Mouse (Mus musculus): ENCODE data around the gene Tcp10c. TPM values are rescaled to one million over a fixed set of nuclear protein-coding genes. Genes with fewer than 3 reads are reported as not detected.
"Not testable (repeated sequence)": the region's sequence is repeated elsewhere in the genome, so short reads cannot be mapped to it uniquely, and the experiment has no call there.

Tcp10c gene
- polyA plus RNA-seq (2015; fragmentation: Nextera tagmentation; extraction: Ambion mirVana), result not detected in 2 replicates

DNA sequence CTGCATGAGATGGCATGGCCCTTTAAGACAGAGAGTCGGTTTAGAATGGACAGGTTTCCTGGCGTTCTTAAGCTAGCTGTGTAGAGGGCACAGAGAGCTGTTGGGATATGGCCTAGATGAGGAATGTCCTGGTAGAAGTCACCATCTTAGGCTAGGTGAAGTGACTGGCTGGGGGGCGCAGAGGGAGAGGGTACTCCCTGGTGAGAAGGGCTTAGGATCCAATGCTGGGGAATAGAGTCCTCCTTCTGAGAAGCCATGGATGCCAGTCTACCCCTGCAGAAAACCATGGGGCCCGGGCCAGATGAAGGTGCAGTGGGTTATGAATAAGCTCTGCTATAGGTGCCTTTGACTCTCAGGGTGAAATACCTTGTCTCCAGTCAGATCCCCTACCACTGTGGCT lies at the start of gene Tcp10c:
Gene Tcp10c, plus strand, starts transcription at position 52 of the 400 bp plus-strand sequence.
- H3K4me1 ChIP-seq; H3K27me3 ChIP-seq; H3K4me2 ChIP-seq (replicated peaks); H3K36me3 ChIP-seq; H3K9me3 ChIP-seq; H3K4me3 ChIP-seq; H3K27ac ChIP-seq (replicated peaks); H3K9ac ChIP-seq (replicated peaks); ATAC-seq (replicated peaks): not testable (repeated sequence)
- 89% methylated on average over 4 of the region's 4 CpGs for WGBS

DNA sequence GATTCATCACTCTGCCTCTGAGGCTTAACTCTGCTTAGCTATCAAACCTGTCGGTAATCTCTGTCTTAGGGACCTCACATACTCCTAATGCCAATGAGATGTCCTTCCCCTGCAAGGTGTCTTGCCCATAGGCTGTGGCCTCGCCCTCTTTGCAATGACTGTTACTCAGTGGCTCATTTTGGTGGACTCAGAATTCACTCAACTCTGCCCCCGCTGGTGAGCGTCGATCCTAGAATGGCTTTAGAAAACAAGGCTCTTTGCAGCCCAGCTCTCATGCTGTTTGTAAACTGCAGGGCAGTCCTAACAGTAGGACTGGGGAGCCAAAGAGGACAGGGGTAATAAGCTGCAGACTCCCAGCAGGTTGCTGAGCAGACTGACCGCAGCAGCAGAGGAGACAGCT lies 46.5 kb upstream of the Tcp10c start:
- H3K9ac ChIP-seq (replicated peaks); H3K4me3 ChIP-seq; H3K27me3 ChIP-seq; H3K36me3 ChIP-seq; H3K4me2 ChIP-seq (replicated peaks); H3K27ac ChIP-seq (replicated peaks); H3K4me1 ChIP-seq: not testable (repeated sequence)
- 0 out of 2 replicates have a peak, but pooled peaks have one; percentile 6 for ATAC-seq (replicated peaks)
- peaks cover 16% of the 10 kb centered on the region for H3K9me3 ChIP-seq
- WGBS, result 80% methylated on average over 5 of the region's 6 CpGs

DNA sequence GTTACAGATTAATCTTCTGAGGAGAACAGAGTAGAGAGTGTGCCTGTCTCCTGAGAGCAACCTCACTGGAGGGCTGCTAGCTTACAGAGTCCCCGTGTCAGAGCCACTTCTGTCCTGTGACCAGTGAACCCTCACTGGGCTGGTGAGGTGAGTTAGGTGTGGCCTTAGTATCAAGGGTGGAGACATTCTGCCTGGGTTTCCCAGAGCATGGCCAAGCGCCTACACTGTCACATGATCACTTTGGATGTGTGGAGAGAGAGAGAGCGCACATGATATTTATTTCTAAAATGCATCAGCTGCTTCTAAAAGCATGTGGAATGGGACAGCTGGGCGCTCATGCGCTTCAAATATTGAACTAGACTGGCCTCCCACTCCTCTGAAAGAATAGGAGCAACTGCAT lies 46.0 kb upstream of the Tcp10c start:
- not testable (repeated sequence) for H3K4me1 ChIP-seq; H3K4me2 ChIP-seq (replicated peaks); H3K27ac ChIP-seq (replicated peaks); H3K36me3 ChIP-seq; H3K9ac ChIP-seq (replicated peaks); H3K27me3 ChIP-seq; ATAC-seq (replicated peaks); H3K4me3 ChIP-seq
- WGBS, result 90% methylated on average over 5 of the region's 5 CpGs
- H3K9me3 ChIP-seq, result peaks cover 16% of the 10 kb centered on the region

DNA sequence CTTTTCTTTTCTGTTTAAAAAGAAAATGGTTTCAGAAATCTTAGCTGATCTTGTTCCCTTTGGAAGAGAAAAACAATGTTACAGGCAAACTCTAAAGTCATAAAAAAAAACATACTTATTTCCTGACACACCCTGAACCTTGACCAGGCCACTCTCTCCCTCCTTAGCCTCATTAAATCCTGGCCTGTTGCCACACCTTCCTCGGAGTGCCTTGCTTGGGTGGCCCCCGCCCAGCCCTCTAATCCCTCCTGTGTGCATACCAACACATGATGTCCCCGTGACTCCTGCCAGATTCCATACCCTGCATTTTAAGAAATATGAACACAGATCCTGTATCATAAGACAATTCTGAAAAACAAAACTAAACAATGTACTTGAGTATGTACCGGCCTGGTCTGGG lies 45.6 kb upstream of the Tcp10c start:
- not testable (repeated sequence) for H3K9ac ChIP-seq (replicated peaks); H3K4me2 ChIP-seq (replicated peaks); H3K4me3 ChIP-seq; H3K27ac ChIP-seq (replicated peaks); ATAC-seq (replicated peaks); H3K4me1 ChIP-seq; H3K27me3 ChIP-seq; H3K36me3 ChIP-seq
- WGBS, result 91% methylated on average over 4 of the region's 4 CpGs
- peaks cover 16% of the 10 kb centered on the region for H3K9me3 ChIP-seq

DNA sequence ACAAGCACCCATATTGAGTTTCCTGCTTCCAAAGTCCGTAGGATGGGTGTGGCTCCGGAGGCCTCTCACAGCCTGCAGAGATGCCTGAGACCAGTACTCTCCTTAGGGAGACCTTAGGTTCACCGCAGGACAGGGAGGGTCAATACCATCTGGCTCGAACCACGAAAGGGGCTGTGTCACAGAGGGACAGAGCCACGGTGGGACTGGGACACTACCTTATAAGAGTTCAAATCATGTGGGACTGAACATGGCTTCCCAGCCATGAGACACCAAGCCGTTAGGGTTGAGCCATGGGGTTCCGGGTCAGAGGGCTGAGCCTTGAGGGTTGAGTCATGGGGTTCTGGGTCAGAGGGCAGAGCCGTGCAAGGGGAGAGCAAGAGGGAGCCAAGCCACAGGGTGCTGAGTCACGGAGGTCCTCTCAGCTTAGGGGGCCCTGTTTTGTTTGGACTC lies 45.2 kb upstream of the Tcp10c start:
- not testable (repeated sequence) for H3K4me2 ChIP-seq (replicated peaks); H3K4me1 ChIP-seq; H3K36me3 ChIP-seq; H3K27ac ChIP-seq (replicated peaks); H3K4me3 ChIP-seq; H3K9ac ChIP-seq (replicated peaks); H3K27me3 ChIP-seq
- H3K9me3 ChIP-seq, result peaks cover 16% of the 10 kb centered on the region
- ATAC-seq (replicated peaks), result peak; percentile 20; the same call in 1 of the 2 replicates
- 92% methylated on average over 10 of the region's 10 CpGs for WGBS

DNA sequence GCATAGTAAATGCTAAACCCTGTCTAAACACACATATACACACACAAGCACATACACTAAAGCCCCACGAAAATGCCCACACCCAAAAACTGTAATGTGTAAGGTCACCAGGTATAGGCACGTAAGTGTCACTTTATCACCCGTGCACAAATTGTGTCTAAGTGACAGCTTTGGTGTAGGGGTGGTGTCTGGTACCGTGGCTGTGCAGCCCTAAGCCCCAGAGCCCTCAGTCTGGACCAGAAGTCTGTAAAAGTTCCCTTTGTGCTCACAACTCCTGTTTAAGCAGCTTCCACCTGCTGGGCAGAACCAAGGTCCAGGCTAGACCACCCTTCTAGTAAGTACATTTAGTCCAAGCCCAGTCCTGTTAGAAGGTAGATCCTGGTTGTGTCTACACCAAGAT lies 24.4 kb upstream of the Tcp10c start:
- not testable (repeated sequence) for H3K27ac ChIP-seq (replicated peaks); ATAC-seq (replicated peaks); H3K4me1 ChIP-seq; H3K9ac ChIP-seq (replicated peaks); H3K4me3 ChIP-seq; H3K36me3 ChIP-seq; H3K4me2 ChIP-seq (replicated peaks); H3K27me3 ChIP-seq
- H3K9me3 ChIP-seq, result peaks cover 20% of the 10 kb centered on the region
- 84% methylated on average over 4 of the region's 4 CpGs for WGBS

DNA sequence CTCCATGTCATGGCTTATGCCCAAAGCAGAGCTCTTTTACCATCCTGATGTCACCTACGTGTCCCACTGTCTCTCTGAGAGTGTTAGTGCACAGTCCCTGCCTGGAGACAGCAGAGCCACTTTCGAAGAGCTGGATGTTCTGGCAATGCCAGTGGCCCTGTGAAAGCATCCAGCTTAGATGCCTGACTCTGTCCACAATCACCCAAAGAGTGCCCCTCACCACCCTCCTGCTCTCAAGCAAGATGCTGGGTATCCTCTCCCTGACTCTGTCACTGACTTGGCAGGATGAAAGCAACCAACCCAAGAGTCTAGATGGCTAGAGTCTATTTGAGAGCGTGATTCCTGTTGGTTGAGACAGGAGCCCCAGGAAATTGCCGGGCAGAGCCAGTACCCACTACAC lies 23.2 kb upstream of the Tcp10c start:
- not testable (repeated sequence) for H3K4me3 ChIP-seq; H3K4me1 ChIP-seq; H3K36me3 ChIP-seq; ATAC-seq (replicated peaks); H3K27ac ChIP-seq (replicated peaks); H3K9ac ChIP-seq (replicated peaks); H3K4me2 ChIP-seq (replicated peaks); H3K27me3 ChIP-seq
- 84% methylated on average over 4 of the region's 4 CpGs for WGBS
- H3K9me3 ChIP-seq, result peaks cover 20% of the 10 kb centered on the region

DNA sequence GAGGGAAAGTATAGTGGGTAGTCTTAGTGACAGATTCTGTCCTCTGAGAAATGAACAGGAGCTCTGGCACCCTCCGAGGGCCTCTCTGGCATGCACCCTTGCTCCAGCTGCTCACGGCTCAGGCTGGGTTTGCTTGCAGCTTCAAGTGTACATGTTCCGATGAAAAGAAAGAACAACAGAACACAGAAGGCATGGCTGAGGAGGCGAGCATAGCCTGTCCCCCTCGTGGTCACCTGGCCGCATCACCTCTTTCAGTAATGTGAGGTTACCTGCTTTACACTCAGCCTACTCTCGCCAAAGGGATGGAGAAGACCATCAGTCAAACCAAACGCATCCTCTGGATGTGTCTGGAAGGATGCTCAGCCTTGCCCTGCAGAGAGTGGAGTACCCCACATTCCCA lies 21.9 kb upstream of the Tcp10c start:
- H3K4me1 ChIP-seq; H3K4me3 ChIP-seq; H3K4me2 ChIP-seq (replicated peaks); H3K36me3 ChIP-seq; H3K27ac ChIP-seq (replicated peaks); H3K27me3 ChIP-seq; ATAC-seq (replicated peaks); H3K9ac ChIP-seq (replicated peaks): not testable (repeated sequence)
- 91% methylated on average over 8 of the region's 8 CpGs for WGBS
- peaks cover 20% of the 10 kb centered on the region for H3K9me3 ChIP-seq

DNA sequence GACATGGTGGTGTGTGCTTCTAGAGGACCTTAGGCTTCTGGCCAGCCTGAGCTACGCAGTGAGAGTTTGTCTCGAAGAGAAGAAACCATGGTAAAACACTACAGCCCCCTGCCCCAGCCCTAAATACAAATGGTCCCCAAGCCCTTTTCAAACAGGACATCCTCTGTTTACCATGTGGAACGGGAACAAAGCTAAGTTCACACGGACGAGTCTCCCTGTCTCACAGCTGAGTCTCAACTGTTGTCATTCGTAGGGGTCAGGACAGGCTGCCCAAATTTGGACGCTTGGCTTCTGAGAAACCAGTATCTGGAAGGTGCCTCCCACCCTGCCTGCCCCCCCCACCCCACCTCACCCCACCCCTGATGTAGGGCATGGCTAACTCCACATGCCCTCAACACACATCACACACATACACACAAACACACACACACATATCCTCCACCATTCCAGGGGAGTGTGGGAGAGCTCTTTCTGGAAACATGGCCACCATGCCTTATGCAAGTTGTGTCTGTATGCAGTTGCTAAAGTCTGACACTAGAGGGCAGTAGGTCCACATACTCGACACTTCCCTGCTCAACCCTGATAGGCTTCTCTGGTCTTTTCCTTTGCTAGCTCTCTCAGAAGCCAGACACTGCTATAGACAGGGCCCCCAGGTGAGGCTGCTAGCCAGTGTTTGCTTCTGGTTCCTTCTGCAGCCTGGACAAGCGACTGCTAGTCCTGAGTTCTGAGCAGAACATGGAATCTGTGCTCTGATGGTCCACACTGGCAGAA lies 17.2 kb upstream of the Tcp10c start:
- not testable (repeated sequence) for H3K4me3 ChIP-seq; H3K27ac ChIP-seq (replicated peaks); H3K9ac ChIP-seq (replicated peaks); H3K4me1 ChIP-seq; H3K36me3 ChIP-seq; H3K9me3 ChIP-seq; H3K27me3 ChIP-seq; H3K4me2 ChIP-seq (replicated peaks)
- peak; percentile 85 for ATAC-seq (replicated peaks)
- WGBS, result 67% methylated on average over 9 of the region's 9 CpGs

DNA sequence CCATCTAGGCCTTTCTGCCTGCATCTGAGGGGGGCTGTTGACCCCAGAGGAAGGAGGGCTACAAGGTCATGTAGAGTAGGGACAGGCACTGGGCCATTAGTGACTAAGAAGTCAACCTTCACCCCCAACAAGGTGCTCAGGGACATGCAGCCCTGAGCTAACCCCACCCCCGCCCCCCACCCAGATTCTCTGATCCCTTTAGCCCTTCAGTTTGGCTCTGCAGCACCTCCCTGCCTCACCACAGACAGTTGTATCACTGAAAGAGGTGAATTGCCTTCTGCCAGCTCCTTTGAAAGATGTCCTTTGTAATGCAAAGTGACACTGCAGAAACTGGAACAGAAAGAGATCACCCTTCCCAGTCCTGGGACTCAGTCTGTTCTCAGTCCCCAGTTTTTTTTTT lies 16.4 kb upstream of the Tcp10c start:
- 61% methylated on average over 1 of the region's 1 CpGs for whole genome bisulfite sequencing
- H3K4me1 ChIP-seq; H3K4me2 ChIP-seq (replicated peaks); H3K4me3 ChIP-seq; H3K27ac ChIP-seq (replicated peaks); H3K9ac ChIP-seq (replicated peaks); H3K27me3 ChIP-seq; H3K9me3 ChIP-seq; H3K36me3 ChIP-seq; ATAC-seq (replicated peaks): not testable (repeated sequence)

DNA sequence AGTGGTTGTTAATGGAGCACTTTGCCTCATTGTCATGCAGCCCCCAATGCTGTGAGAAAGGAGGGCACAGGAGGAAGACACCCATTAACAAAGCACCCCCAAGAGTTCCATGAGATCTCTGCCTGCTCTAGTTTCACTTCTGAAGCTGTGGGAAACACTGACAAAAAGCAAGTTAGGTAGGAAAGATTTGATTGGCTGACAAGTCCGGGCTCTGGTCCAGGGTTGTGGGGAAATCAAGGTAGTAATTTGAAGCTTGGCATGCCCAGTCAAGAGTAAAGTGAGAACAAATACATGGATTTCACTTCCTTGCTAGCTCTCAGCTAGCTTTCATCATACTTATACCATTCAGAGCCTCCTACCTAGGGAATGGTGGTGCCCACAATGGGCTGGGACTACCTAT lies 14.3 kb upstream of the Tcp10c start:
- not testable (repeated sequence) for H3K4me1 ChIP-seq; H3K4me2 ChIP-seq (replicated peaks); ATAC-seq (replicated peaks); H3K9me3 ChIP-seq; H3K27ac ChIP-seq (replicated peaks); H3K9ac ChIP-seq (replicated peaks); H3K36me3 ChIP-seq; H3K4me3 ChIP-seq; H3K27me3 ChIP-seq
- 77% methylated on average over 1 of the region's 1 CpGs for WGBS

DNA sequence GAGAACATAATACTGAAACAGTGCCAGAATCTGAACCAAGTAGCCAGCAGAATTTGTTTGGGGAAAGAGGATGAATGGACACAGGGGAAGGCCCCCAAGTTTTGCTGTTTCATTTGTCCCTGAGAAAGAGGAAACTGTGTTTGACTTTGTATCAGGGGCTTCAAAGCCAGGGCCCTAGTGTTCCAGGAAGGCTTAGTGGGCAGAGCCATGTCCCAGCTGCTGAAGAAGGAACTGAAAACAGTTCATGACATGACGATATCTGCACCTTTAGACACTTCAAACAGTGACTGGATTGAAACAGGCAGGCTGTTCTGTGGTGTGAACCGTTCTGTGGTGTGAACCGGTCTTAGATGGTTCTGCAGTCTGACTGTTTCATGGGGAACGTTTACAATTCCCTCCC lies 8.4 kb upstream of the Tcp10c start:
- not testable (repeated sequence) for H3K27ac ChIP-seq (replicated peaks); ATAC-seq (replicated peaks); H3K27me3 ChIP-seq; H3K4me2 ChIP-seq (replicated peaks); H3K36me3 ChIP-seq; H3K9me3 ChIP-seq; H3K4me1 ChIP-seq; H3K4me3 ChIP-seq; H3K9ac ChIP-seq (replicated peaks)
- no CpG with 5 or more reads among the region's 4 CpGs for WGBS

DNA sequence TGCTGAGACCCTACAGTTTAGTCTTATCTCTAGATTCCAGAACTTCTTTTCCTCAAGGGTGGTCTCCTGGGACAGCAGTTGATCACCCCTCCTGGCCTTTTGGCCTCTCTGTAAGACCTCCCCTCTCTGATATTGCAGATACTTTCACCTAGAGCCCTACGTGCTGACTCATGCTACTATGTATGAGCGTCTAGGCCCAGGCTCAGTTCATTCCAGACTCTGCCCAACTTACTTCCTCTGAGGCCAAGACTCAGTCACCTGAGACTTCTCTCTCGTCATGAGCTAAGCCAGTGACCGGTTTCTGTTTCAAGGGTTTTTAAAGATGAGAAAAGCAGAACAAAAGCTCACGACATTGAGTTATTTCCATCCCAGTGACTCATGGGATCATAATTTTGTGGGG lies 4.8 kb upstream of the Tcp10c start:
- 92% methylated on average over 5 of the region's 5 CpGs for WGBS
- not testable (repeated sequence) for H3K4me2 ChIP-seq (replicated peaks); ATAC-seq (replicated peaks); H3K27me3 ChIP-seq; H3K4me3 ChIP-seq; H3K9me3 ChIP-seq; H3K36me3 ChIP-seq; H3K4me1 ChIP-seq; H3K27ac ChIP-seq (replicated peaks); H3K9ac ChIP-seq (replicated peaks)

Data from forebrain, embryonic 15.5 days (tissue).